Mouse (Mus musculus) CH12.LX (cell line): ENCODE data around the gene Gm44503. TPM values are rescaled to one million over a fixed set of nuclear protein-coding genes. Genes with fewer than 3 reads are reported as not detected.

Experiments
- DNase-seq: peaks from one replicate; pipeline ENCODE4 v3.0.0-alpha.2; 2013; ENCODE audit errors: extremely low read depth
- H3K27ac ChIP-seq: 2 replicates; pipeline ENCODE4 v1.5.1; 2012; ENCODE audit warnings: low read depth, mild to moderate bottlenecking, control low read depth, moderate library complexity; ENCODE audit not compliant: insufficient read depth
- H3K27me3 ChIP-seq: replicated peaks from 2 replicates; pipeline ENCODE3; 2012; ENCODE audit warnings: inconsistent platforms
- H3K36me3 ChIP-seq, 2 experiments: replicated peaks in 1 of 2; 2 replicates each; pipeline versions ENCODE3 to v1.6.1; 2012; ENCODE audit warnings: inconsistent platforms in 1 of 2, low read length in 1 of 2, mild to moderate bottlenecking in 1 of 2, mixed read lengths in 1 of 2, moderate library complexity in 1 of 2; ENCODE audit not compliant: control insufficient read depth in 1 of 2, insufficient read depth in 1 of 2
- H3K4me1 ChIP-seq, 2 experiments: 2 replicates each; pipeline ENCODE4 v1.6.1; 2012; ENCODE audit warnings: inconsistent platforms in 1 of 2, moderate library complexity in 1 of 2; ENCODE audit not compliant: insufficient read depth in 2 of 2, control insufficient read depth in 1 of 2
- H3K4me2 ChIP-seq: 2 replicates; pipeline ENCODE4 v1.6.1; 2012; ENCODE audit warnings: low read depth, mild to moderate bottlenecking, control low read depth; ENCODE audit not compliant: poor library complexity, insufficient read depth, severe bottlenecking
- H3K4me3 ChIP-seq, 3 experiments: fragments of 150-350 bp in 1 of 3; sonication (generic) in 1 of 3; replicated peaks in 1 of 3; 2 replicates each; pipeline versions ENCODE3 to v1.5.1; 2011 to 2012; ENCODE audit warnings: low read depth in 2 of 3, low read length in 2 of 3, mild to moderate bottlenecking in 2 of 3, moderate library complexity in 2 of 3, control low read depth in 1 of 3, improper control_type of control experiment in 1 of 3, inconsistent platforms in 1 of 3, mixed read lengths in 1 of 3; ENCODE audit not compliant: poor library complexity in 1 of 3
- H3K79me2 ChIP-seq: replicated peaks from 2 replicates; pipeline ENCODE4 v1.6.1; 2012; ENCODE audit warnings: mild to moderate bottlenecking, moderate library complexity; ENCODE audit not compliant: control insufficient read depth, poor library complexity, insufficient read depth, severe bottlenecking; ENCODE audit errors: extremely low read depth
- H3K9ac ChIP-seq: 2 replicates; pipeline ENCODE4 v1.6.1; 2012; ENCODE audit warnings: low read depth, mild to moderate bottlenecking, control low read depth, moderate library complexity; ENCODE audit not compliant: insufficient read depth
- H3K9me3 ChIP-seq: replicated peaks from 2 replicates; pipeline ENCODE3; 2012; ENCODE audit warnings: low read length, inconsistent platforms, mixed read lengths
- BHLHE40 ChIP-seq: IDR thresholded peaks from 2 replicates; pipeline ENCODE4 v1.6.1; 2011; ENCODE audit warnings: mild to moderate bottlenecking, low read depth, low read length, improper control_type of control experiment
- CHD2 ChIP-seq: IDR thresholded peaks from 2 replicates; pipeline ENCODE4 v1.6.1; 2011; ENCODE audit warnings: low read length, improper control_type of control experiment
- CTCF ChIP-seq, 2 experiments: IDR thresholded peaks in 1 of 2; conservative IDR thresholded peaks in 1 of 2; 2 replicates each; pipeline ENCODE4 v1.5.1; 2011 to 2012; ENCODE audit warnings: low read depth in 2 of 2, low read length in 2 of 2, improper control_type of control experiment in 1 of 2, inconsistent platforms in 1 of 2, mild to moderate bottlenecking in 1 of 2, moderate library complexity in 1 of 2
- E2F4 ChIP-seq: IDR thresholded peaks from 2 replicates; pipeline ENCODE4 v1.6.1; 2011; ENCODE audit warnings: low read depth, low read length, improper control_type of control experiment; ENCODE audit not compliant: insufficient replicate concordance
- ELF1 ChIP-seq: IDR thresholded peaks from 2 replicates; pipeline ENCODE4 v1.6.1; 2014; ENCODE audit warnings: low read depth, mild to moderate bottlenecking, inconsistent platforms, low read length, improper control_type of control experiment
- EP300 ChIP-seq: IDR thresholded peaks from 2 replicates; pipeline ENCODE4 v1.6.1; 2011; ENCODE audit warnings: low read length, improper control_type of control experiment
- ETS1 ChIP-seq: conservative IDR thresholded peaks from 2 replicates; pipeline ENCODE4 v1.6.1; 2012; ENCODE audit warnings: low read depth, mild to moderate bottlenecking, inconsistent platforms, low read length, improper control_type of control experiment, moderate library complexity
- GABPA ChIP-seq: IDR thresholded peaks from 2 replicates; pipeline ENCODE4 v1.6.1; 2012; ENCODE audit warnings: low read depth, low read length, improper control_type of control experiment, inconsistent platforms; ENCODE audit not compliant: insufficient replicate concordance
- JUND ChIP-seq: conservative IDR thresholded peaks from 2 replicates; pipeline ENCODE4 v1.6.1; 2011; ENCODE audit warnings: low read depth, low read length, improper control_type of control experiment
- KAT2A ChIP-seq: IDR thresholded peaks from 2 replicates; pipeline ENCODE4 v1.6.1; 2012; ENCODE audit warnings: low read length, improper control_type of control experiment, inconsistent platforms; ENCODE audit not compliant: insufficient replicate concordance
- MAZ ChIP-seq: IDR thresholded peaks from 2 replicates; pipeline ENCODE4 v1.6.1; 2012; ENCODE audit warnings: low read depth, mild to moderate bottlenecking, inconsistent platforms, low read length, improper control_type of control experiment, moderate library complexity
- MEF2A ChIP-seq: IDR thresholded peaks from 2 replicates; pipeline ENCODE4 v1.6.1; 2014; ENCODE audit warnings: low read depth, mild to moderate bottlenecking, inconsistent platforms, low read length, improper control_type of control experiment, borderline replicate concordance
- MYC ChIP-seq: IDR thresholded peaks from 2 replicates; pipeline ENCODE4 v1.6.1; 2011; ENCODE audit warnings: low read depth, mild to moderate bottlenecking, improper control_type of control experiment, low read length
- NRF1 ChIP-seq: IDR thresholded peaks from 2 replicates; pipeline ENCODE4 v1.6.1; 2014; ENCODE audit warnings: low read depth, mild to moderate bottlenecking, inconsistent platforms, low read length, improper control_type of control experiment, moderate library complexity
- PAX5 ChIP-seq: IDR thresholded peaks from 2 replicates; pipeline ENCODE4 v1.6.1; 2012; ENCODE audit warnings: low read length, inconsistent platforms, mixed read lengths
- POLR2A ChIP-seq: IDR thresholded peaks from 2 replicates; pipeline ENCODE4 v1.6.1; 2011; ENCODE audit warnings: low read depth, mild to moderate bottlenecking, improper control_type of control experiment, low read length
- POLR2AphosphoS2 ChIP-seq: IDR thresholded peaks from 2 replicates; pipeline ENCODE4 v1.6.1; 2011; ENCODE audit warnings: low read depth, low read length, improper control_type of control experiment
- SMC3 ChIP-seq: IDR thresholded peaks from 2 replicates; pipeline ENCODE4 v1.6.1; 2011; ENCODE audit warnings: low read depth, low read length, improper control_type of control experiment
- TBP ChIP-seq: conservative IDR thresholded peaks from 2 replicates; pipeline ENCODE4 v1.6.1; 2011; ENCODE audit warnings: low read depth, low read length, improper control_type of control experiment
- TCF12 ChIP-seq: IDR thresholded peaks from 2 replicates; pipeline ENCODE4 v1.6.1; 2014; ENCODE audit warnings: low read depth, mild to moderate bottlenecking, inconsistent platforms, low read length, improper control_type of control experiment
- UBTF ChIP-seq: IDR thresholded peaks from 2 replicates; pipeline ENCODE4 v1.6.1; 2012; ENCODE audit warnings: low read depth, mild to moderate bottlenecking, inconsistent platforms, low read length, improper control_type of control experiment, moderate library complexity
- ZKSCAN1 ChIP-seq: IDR thresholded peaks from 2 replicates; pipeline ENCODE4 v1.6.1; 2012; ENCODE audit warnings: low read depth, inconsistent platforms, low read length, improper control_type of control experiment, borderline replicate concordance
- ZNF384 ChIP-seq: IDR thresholded peaks from 2 replicates; pipeline ENCODE4 v1.6.1; 2012; ENCODE audit warnings: low read depth, low read length, improper control_type of control experiment, inconsistent platforms
- dilution Hi-C: fragments of 300-500 bp; cut with MboI; formaldehyde crosslinking; loops from 2 replicates; pipeline ENCODE4 v1.14.3; 2020; ENCODE audit warnings: low sequenced_read_pairs; ENCODE audit not compliant: extremely low pct_unique_long_range_greater_than_20kb, extremely low pct_ligation_motif_present
- in situ Hi-C: fragments of 300-500 bp; cut with MboI; formaldehyde crosslinking; loops from 3 replicates; pipeline ENCODE4 v1.14.3; 2019; ENCODE audit warnings: low sequenced_read_pairs, low pct_ligation_motif_present, low pct_unique_long_range_greater_than_20kb, mixed read lengths
- polyA plus RNA-seq: library from polyadenylated mRNA; unstranded; fragments of >175 nt; gene quantifications from 2 replicates; pipeline ENCODE4 v1.2.1, GENCODE M21; 2012; ENCODE audit warnings: low read depth; ENCODE audit not compliant: insufficient read length
- total RNA-seq, 2 experiments: library from RNA; depleted of rRNA; stranded (reverse); fragments of 300-350 nt in 1 of 2; fragments of >200 nt in 1 of 2; gene quantifications; 2 replicates each; pipeline ENCODE4 v1.2.3; 2012 to 2014

Gm44503 gene
- total and polyA plus RNA-seq, 3 experiments, result not detected

- no peaks in the 10 kb centered on the region for H3K27me3 ChIP-seq
- H3K79me2 ChIP-seq, result no peaks in the 10 kb centered on the region
- DNase-seq, result no peak
- peaks cover 0 to 31% of the 10 kb centered on the region in 2 experiments for H3K36me3 ChIP-seq
- dilution Hi-C loops, result no loop called here
- in situ Hi-C loops, result no loop called here
- peaks cover 3% of the 10 kb centered on the region for H3K9me3 ChIP-seq
- H3K9ac ChIP-seq, result no peak overlapping the region
- no peak overlapping the region for H3K4me2 ChIP-seq
- H3K4me1 ChIP-seq, result peaks cover 8 to 40% of the 10 kb centered on the region in 2 experiments; a peak in 2 of 4 replicates
- H3K27ac ChIP-seq, result no peak overlapping the region
- no peak overlapping the region for H3K4me3 ChIP-seq
- TF ChIP-seq EP300 (no peak), POLR2AphosphoS2 (no peak), ZKSCAN1 (no peak), CTCF (conservative IDR thresholded peaks at IDR 0.05 in 1 of 2, IDR thresholded peaks at IDR 0.05 in 1 of 2; ENCODE audit: low read depth in 2 of 2, low read length in 2 of 2) (peak in 1 of 2 experiments; percentile 15; a peak in 1 of 4 replicates), TCF12 (no peak), MEF2A (no peak)
Measured at GRCm38 (mm10) chr9:72972984-72973383, 14.3 kb downstream of the Gm44503 start.

GRCm38 (mm10) chr9:72974734-72975133, 16.1 kb downstream of the Gm44503 start:
- H3K27ac ChIP-seq, result no peak overlapping the region
- H3K9ac ChIP-seq, result no peak overlapping the region
- TF ChIP-seq PAX5 (no peak), KAT2A (no peak), ELF1 (peak; percentile 41), POLR2A (no peak)
- no peak for DNase-seq
- in situ Hi-C loops (no loop called here), dilution Hi-C loops (no loop called here)
- H3K79me2 ChIP-seq, result no peaks in the 10 kb centered on the region
- H3K4me3 ChIP-seq, result no peak overlapping the region
- no peak overlapping the region for H3K4me2 ChIP-seq
- peaks cover 6 to 30% of the 10 kb centered on the region in 2 experiments; a peak in 2 of 4 replicates for H3K4me1 ChIP-seq
- H3K9me3 ChIP-seq, result peaks cover 3% of the 10 kb centered on the region
- H3K36me3 ChIP-seq, result peaks cover 0 to 24% of the 10 kb centered on the region in 2 experiments
- no peaks in the 10 kb centered on the region for H3K27me3 ChIP-seq

DNA sequence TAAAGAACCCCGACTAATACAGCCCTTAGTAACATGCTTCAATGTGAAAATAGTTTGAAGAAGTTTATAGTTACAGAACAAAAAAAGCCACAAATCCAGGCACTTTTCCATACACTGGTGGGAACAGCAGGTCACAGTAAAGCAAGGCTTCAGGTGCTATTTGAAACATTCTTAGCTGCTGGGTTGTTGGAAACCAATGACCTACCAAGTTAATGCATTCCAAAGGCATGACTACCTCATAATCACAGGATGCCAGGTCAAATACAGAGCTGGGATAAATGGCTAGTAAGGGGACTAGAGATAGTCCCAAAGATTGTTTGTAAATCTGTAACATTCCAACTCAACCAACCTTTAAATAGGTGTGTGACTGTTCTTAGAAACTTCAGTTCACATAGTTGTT, 16.6 kb downstream of the Gm44503 start:
- H3K27me3 ChIP-seq, result no peaks in the 10 kb centered on the region
- TF ChIP-seq POLR2A (no peak), ZNF384 (no peak), TBP (no peak), CHD2 (no peak), JUND (no peak), MYC (no peak), GABPA (no peak), MEF2A (no peak), SMC3 (no peak), UBTF (no peak), CTCF (conservative IDR thresholded peaks at IDR 0.05 in 1 of 2, IDR thresholded peaks at IDR 0.05 in 1 of 2; ENCODE audit: low read depth in 2 of 2, low read length in 2 of 2) (no peak), BHLHE40 (no peak), NRF1 (no peak), E2F4 (no peak), MAZ (no peak), ETS1 (no peak)
- dilution Hi-C loops (no loop called here), in situ Hi-C loops (no loop called here)
- no peak overlapping the region for H3K4me3 ChIP-seq
- H3K36me3 ChIP-seq, result peaks cover 0 to 20% of the 10 kb centered on the region in 2 experiments
- no peak overlapping the region for H3K27ac ChIP-seq
- no peak for DNase-seq
- no peaks in the 10 kb centered on the region for H3K79me2 ChIP-seq
- H3K4me2 ChIP-seq, result no peak overlapping the region
- peaks cover 3% of the 10 kb centered on the region for H3K9me3 ChIP-seq
- H3K9ac ChIP-seq, result no peak overlapping the region
- peaks cover 6 to 26% of the 10 kb centered on the region in 2 experiments; a peak in 2 of 4 replicates for H3K4me1 ChIP-seq
